Mouse (Mus musculus) brain, embryonic 14.5 days (tissue): ENCODE results near the gene Bak1. TPM values are rescaled to one million over a fixed set of nuclear protein-coding genes. Genes with fewer than 3 reads are reported as not detected.

Experiments used
- DNase-seq: peaks from one replicate; pipeline ENCODE4 v3.0.0-alpha.2; 2011; ENCODE audit warnings: low read depth
- CTCF ChIP-seq: fragments of 200-500 bp; IDR thresholded peaks from 2 replicates; pipeline ENCODE4 v1.5.1; 2012; ENCODE audit warnings: inconsistent platforms, mild to moderate bottlenecking, moderate library complexity, borderline replicate concordance; ENCODE audit not compliant: insufficient read depth, insufficient read length; ENCODE audit errors: extremely low read depth
- POLR2A ChIP-seq: fragments of 200-500 bp; IDR thresholded peaks from 2 replicates; pipeline ENCODE4 v1.6.1; 2012; ENCODE audit warnings: mild to moderate bottlenecking, inconsistent platforms, borderline replicate concordance; ENCODE audit not compliant: poor library complexity, insufficient read depth, insufficient read length, severe bottlenecking; ENCODE audit errors: extremely low read depth
- polyA plus RNA-seq: library from polyadenylated mRNA; depleted of rRNA; stranded (reverse); fragments of >200 nt; gene quantifications from 2 replicates; pipeline ENCODE4 v1.2.3, GENCODE M21; 2012; rRNA removed

Gene Bak1
- polyA plus RNA-seq, 1 experiment: 35.1 TPM

GRCm38 (mm10) chr17:26972107-26972506, 56.7 kb downstream of the Bak1 start:
- TF ChIP-seq CTCF (no peak), POLR2A (no peak)
- no peak for DNase-seq

GRCm38 (mm10) chr17:26971247-26971905, 57.4 kb downstream of the Bak1 start:
- DNase-seq: no peak
- TF ChIP-seq POLR2A: no peak
- no peak for TF ChIP-seq CTCF

DNA sequence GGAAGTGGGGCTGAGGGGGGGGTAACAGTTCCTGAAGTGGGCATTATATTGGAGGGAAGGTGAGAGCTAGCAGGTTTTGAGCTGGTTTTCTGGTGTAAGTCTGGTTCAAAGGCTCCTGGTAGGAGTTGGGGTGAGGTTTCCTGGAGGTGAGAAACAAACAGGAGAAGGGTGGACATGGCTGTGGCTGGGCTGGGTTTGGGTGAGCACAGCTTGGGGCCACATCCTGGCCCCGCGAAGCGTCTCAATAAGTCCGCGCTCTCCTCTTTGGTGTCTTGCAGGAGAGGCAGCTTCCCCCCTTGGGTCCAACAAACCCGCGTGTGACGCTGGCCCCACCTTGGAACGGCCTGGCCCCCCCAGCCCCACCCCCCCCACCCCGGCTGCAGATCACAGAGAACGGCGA, 58.6 kb downstream of the Bak1 start:
- TF ChIP-seq POLR2A (no peak), CTCF (no peak)
- DNase-seq: no peak

Other genes with a start within 250 kb of the Bak1 start
- 44.3 and 45.2 TPM in 2 replicates for gene Bnip1, start 247.9 kb downstream of the Bak1 start, polyA plus RNA-seq
- 0.04 TPM in 1 of 2 replicates, not detected in the other for gene Nkx2-5, start 184.0 kb downstream of the Bak1 start, polyA plus RNA-seq
- gene Kifc5b, start 111.9 kb downstream of the Bak1 start, polyA plus RNA-seq: 9.9 and 15.7 TPM in 2 replicates
- 50.0 and 66.4 TPM in 2 replicates for gene Phf1, start 96.0 kb downstream of the Bak1 start, polyA plus RNA-seq
- gene Cuta, start 89.4 kb downstream of the Bak1 start, polyA plus RNA-seq: 88.9 and 145 TPM in 2 replicates
- 120 and 136 TPM in 2 replicates for gene Syngap1, start 87.8 kb downstream of the Bak1 start, polyA plus RNA-seq
- gene Zbtb9, start 55.8 kb downstream of the Bak1 start, polyA plus RNA-seq: 22.9 and 25.1 TPM in 2 replicates
- gene Itpr3, start 28.3 kb upstream of the Bak1 start, polyA plus RNA-seq: 1.4 and 3.4 TPM in 2 replicates
- 242 and 333 TPM in 2 replicates for gene Uqcc2, start 104.9 kb upstream of the Bak1 start, polyA plus RNA-seq
- 0.29 and 0.33 TPM in 2 replicates for gene Ip6k3, start 138.8 kb upstream of the Bak1 start, polyA plus RNA-seq
- gene Lemd2, start 175.5 kb upstream of the Bak1 start, polyA plus RNA-seq: 117 and 154 TPM in 2 replicates